Mouse (Mus musculus): ENCODE measurements at regions not wholly inside any gene's neighbourhood (a gene's known extent, or its start where the extent isn't known, plus 50 kb on each side); places are given as distances from the start of the nearest gene placed in this dataset.

DNA sequence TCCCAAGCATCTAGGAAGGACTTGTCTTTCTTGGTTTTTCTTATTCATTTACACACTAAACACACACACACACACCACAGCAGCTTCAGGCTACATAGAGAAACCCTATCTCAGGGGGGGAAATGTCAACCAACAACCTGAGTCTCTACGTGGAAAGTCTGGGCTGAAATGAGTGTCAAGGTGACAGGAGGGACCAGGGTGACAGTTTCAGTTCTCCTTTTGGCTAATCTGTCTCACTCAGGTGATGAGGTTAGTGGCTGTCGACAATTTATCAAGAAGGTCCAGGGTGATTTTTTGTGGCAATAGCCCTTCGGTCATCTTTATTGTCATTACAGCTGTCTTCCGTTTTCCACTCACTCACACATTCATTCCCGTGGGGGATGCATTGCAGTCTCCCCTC lies 140.5 kb upstream of the Jmjd1c start:
- WGBS, result 56% methylated on average over 5 of the region's 5 CpGs
- Histone ChIP-seq H3K4me2 (no peak overlapping the region), H3K9ac (ENCODE audit: low read depth, low read length) (no peak overlapping the region), H3K4me3 (ENCODE audit: low read depth, low read length) (no peak overlapping the region), H3K9me3 (ENCODE audit: control insufficient read depth, low read length) (no peaks in the 10 kb centered on the region), H3K4me1 (replicated peaks; ENCODE audit: control insufficient read depth, insufficient read depth, low read length) (no peaks in the 10 kb centered on the region), H3K36me3 (ENCODE audit: control insufficient read depth, insufficient read depth, low read length) (no peaks in the 10 kb centered on the region), H3K27ac (ENCODE audit: low read depth, low read length) (no peak overlapping the region), H3K27me3 (replicated peaks; ENCODE audit: control insufficient read depth, insufficient read depth, low read length) (no peaks in the 10 kb centered on the region)
- DNase-seq (ENCODE audit: low spot score) (no peak), ATAC-seq (replicated peaks; ENCODE audit: low FRiP score) (no peak)

- H3K9ac ChIP-seq (ENCODE audit: low read depth, low read length), result no peak overlapping the region
These were observed 139.3 kb upstream of the Jmjd1c start for GRCm38 (mm10) chr10:66956619-66957018.

GRCm38 (mm10) chr10:66957373-66957772 lies 138.6 kb upstream of the Jmjd1c start:
- H3K36me3 ChIP-seq (ENCODE audit: control insufficient read depth, insufficient read depth, low read length), result no peaks in the 10 kb centered on the region
- H3K27me3 ChIP-seq (replicated peaks; ENCODE audit: control insufficient read depth, insufficient read depth, low read length), result no peaks in the 10 kb centered on the region
- DNase-seq (ENCODE audit: low spot score), result no peak
- no peaks in the 10 kb centered on the region for H3K9me3 ChIP-seq (ENCODE audit: control insufficient read depth, low read length)
- 85% methylated on average over 4 of the region's 4 CpGs for WGBS
- H3K9ac ChIP-seq (ENCODE audit: low read depth, low read length), result no peak overlapping the region
- H3K4me2 ChIP-seq, result no peak overlapping the region
- ATAC-seq (replicated peaks; ENCODE audit: low FRiP score), result no peak
- no peak overlapping the region for H3K27ac ChIP-seq (ENCODE audit: low read depth, low read length)
- no peaks in the 10 kb centered on the region for H3K4me1 ChIP-seq (replicated peaks; ENCODE audit: control insufficient read depth, insufficient read depth, low read length)
- no peak overlapping the region for H3K4me3 ChIP-seq (ENCODE audit: low read depth, low read length)

More at GRCm38 (mm10) chr10:66956619-66957018, 139.3 kb upstream of the Jmjd1c start:
- H3K27me3 ChIP-seq (replicated peaks; ENCODE audit: control insufficient read depth, insufficient read depth, low read length), result no peaks in the 10 kb centered on the region
- no peaks in the 10 kb centered on the region for H3K4me1 ChIP-seq (replicated peaks; ENCODE audit: control insufficient read depth, insufficient read depth, low read length)
- 84% methylated on average over 4 of the region's 4 CpGs for WGBS
- no peaks in the 10 kb centered on the region for H3K9me3 ChIP-seq (ENCODE audit: control insufficient read depth, low read length)
- no peaks in the 10 kb centered on the region for H3K36me3 ChIP-seq (ENCODE audit: control insufficient read depth, insufficient read depth, low read length)
- ATAC-seq (replicated peaks; ENCODE audit: low FRiP score) (no peak), DNase-seq (ENCODE audit: low spot score) (no peak)
- no peak overlapping the region for H3K4me3 ChIP-seq (ENCODE audit: low read depth, low read length)
- H3K4me2 ChIP-seq, result no peak overlapping the region
- no peak overlapping the region for H3K27ac ChIP-seq (ENCODE audit: low read depth, low read length)
